Mouse (Mus musculus): ENCODE measurements at regions not wholly inside any gene's neighbourhood (a gene's known extent, or its start where the extent isn't known, plus 50 kb on each side); places are given as distances from the start of the nearest gene placed in this dataset.

DNA sequence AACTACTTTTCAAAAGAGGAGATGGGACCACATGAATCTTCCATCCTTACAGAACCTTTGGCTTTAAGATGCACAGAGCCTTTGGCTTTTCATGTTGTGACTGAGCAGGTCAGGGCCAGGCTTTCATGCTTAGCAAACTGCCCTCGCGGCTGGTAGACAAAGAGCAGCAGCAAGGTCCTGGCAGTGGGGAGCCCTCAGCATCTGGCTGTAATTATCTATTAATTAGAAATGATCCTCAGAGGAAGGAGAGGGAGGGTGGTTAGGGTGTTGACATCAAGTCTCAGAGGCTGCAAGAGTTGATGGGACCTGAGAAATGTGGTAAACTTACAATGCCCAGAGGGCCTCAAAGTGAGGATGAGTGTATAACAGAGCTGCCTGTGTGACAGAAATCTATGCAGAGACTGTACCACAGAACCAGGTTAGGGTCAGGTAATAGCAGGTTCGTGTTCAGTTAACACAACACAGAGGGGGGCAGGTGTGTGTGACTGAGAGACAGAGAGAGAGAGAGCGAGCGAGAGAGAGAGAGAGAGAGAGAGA lies 817.0 kb upstream of the Intu start:
- Histone ChIP-seq H3K4me1 (replicated peaks) (no peaks in the 10 kb centered on the region), H3K4me2 (no peak overlapping the region), H3K27ac (no peak overlapping the region), H3K36me3 (no peaks in the 10 kb centered on the region), H3K9me3 (replicated peaks) (no peaks in the 10 kb centered on the region), H3K9ac (no peak overlapping the region), H3K4me3 (replicated peaks) (no peak overlapping the region), H3K27me3 (no peaks in the 10 kb centered on the region)
- WGBS (ENCODE audit: insufficient replicate concordance) = 59% methylated on average over 5 of the region's 5 CpGs
- DNase-seq (no peak), ATAC-seq (ENCODE audit: low read depth) (no peak)

- Histone ChIP-seq H3K27me3 (no peaks in the 10 kb centered on the region), H3K4me2 (no peak overlapping the region), H3K4me3 (replicated peaks) (no peak overlapping the region), H3K27ac (no peak overlapping the region), H3K4me1 (replicated peaks) (no peaks in the 10 kb centered on the region), H3K9ac (no peak overlapping the region), H3K36me3 (no peaks in the 10 kb centered on the region), H3K9me3 (replicated peaks) (no peaks in the 10 kb centered on the region)
- no peak for DNase-seq
- WGBS (ENCODE audit: insufficient replicate concordance) = 61% methylated on average over 11 of the region's 11 CpGs
- ATAC-seq (ENCODE audit: low read depth) = no peak
Observed at GRCm38 (mm10) chr3:39718946-39719545, 812.0 kb upstream of the Intu start.

GRCm38 (mm10) chr3:39725755-39726154 lies 805.3 kb upstream of the Intu start:
- Histone ChIP-seq H3K27me3 (no peaks in the 10 kb centered on the region), H3K36me3 (no peaks in the 10 kb centered on the region), H3K4me1 (replicated peaks) (no peaks in the 10 kb centered on the region), H3K4me3 (replicated peaks) (no peak overlapping the region), H3K9ac (no peak overlapping the region), H3K27ac (no peak overlapping the region), H3K4me2 (no peak overlapping the region), H3K9me3 (replicated peaks) (no peaks in the 10 kb centered on the region)
- DNase-seq = no peak
- ATAC-seq (ENCODE audit: low read depth) = no peak
- WGBS (ENCODE audit: insufficient replicate concordance) = 58% methylated on average over 3 of the region's 3 CpGs

GRCm38 (mm10) chr3:39736639-39737038 lies 794.4 kb upstream of the Intu start:
- WGBS (ENCODE audit: insufficient replicate concordance) = 23% methylated on average over 1 of the region's 1 CpGs
- Histone ChIP-seq H3K4me2 (no peak overlapping the region), H3K9ac (no peak overlapping the region), H3K36me3 (no peaks in the 10 kb centered on the region), H3K9me3 (replicated peaks) (no peaks in the 10 kb centered on the region), H3K4me1 (replicated peaks) (no peaks in the 10 kb centered on the region), H3K4me3 (replicated peaks) (no peak overlapping the region), H3K27me3 (no peaks in the 10 kb centered on the region), H3K27ac (no peak overlapping the region)
- DNase-seq = no peak
- ATAC-seq (ENCODE audit: low read depth) = no peak

- 70% methylated on average over 2 of the region's 2 CpGs for WGBS (ENCODE audit: insufficient replicate concordance)
Observed at GRCm38 (mm10) chr3:39745947-39746346, 785.1 kb upstream of the Intu start.

DNA sequence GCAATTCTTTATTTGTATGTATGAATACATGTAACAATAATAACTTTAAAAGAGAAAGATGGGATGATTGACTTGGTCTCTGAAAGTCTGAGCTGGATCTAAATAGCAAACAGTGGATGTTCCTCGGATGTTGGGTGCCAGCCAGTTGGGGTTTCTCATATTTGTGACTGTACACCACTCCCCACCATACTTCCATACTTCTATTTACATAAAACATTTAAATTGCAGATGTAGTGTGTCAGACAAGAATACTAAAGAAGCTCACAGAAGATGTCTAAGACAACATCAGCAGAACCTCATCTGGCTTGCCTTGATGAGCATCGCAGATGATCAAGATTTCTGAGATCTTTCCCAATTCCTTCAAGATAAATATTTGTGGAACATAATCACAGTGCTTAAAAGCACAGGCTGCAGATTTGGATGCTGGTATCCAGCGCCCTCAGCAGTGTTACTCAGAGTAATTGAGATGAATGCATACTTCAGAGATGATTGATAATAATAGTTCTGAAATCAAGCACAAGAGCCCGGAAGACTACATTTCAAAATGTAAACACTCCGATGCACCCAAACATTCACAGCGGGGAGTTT lies 762.0 kb upstream of the Intu start:
- DNase-seq (no peak), ATAC-seq (ENCODE audit: low read depth) (no peak)
- Histone ChIP-seq H3K27ac (no peak overlapping the region), H3K9ac (no peak overlapping the region), H3K36me3 (no peaks in the 10 kb centered on the region), H3K27me3 (no peaks in the 10 kb centered on the region), H3K4me3 (replicated peaks) (no peak overlapping the region), H3K4me2 (no peak overlapping the region), H3K4me1 (replicated peaks) (no peaks in the 10 kb centered on the region), H3K9me3 (replicated peaks) (no peaks in the 10 kb centered on the region)
- 76% methylated on average over 6 of the region's 6 CpGs for WGBS (ENCODE audit: insufficient replicate concordance)

More at GRCm38 (mm10) chr3:39745947-39746346, 785.1 kb upstream of the Intu start:
- Histone ChIP-seq H3K4me2 (no peak overlapping the region), H3K9ac (no peak overlapping the region), H3K36me3 (no peaks in the 10 kb centered on the region), H3K27me3 (no peaks in the 10 kb centered on the region), H3K27ac (no peak overlapping the region), H3K4me1 (replicated peaks) (no peaks in the 10 kb centered on the region), H3K4me3 (replicated peaks) (no peak overlapping the region), H3K9me3 (replicated peaks) (no peaks in the 10 kb centered on the region)
- ATAC-seq (ENCODE audit: low read depth) (no peak), DNase-seq (no peak)

DNA sequence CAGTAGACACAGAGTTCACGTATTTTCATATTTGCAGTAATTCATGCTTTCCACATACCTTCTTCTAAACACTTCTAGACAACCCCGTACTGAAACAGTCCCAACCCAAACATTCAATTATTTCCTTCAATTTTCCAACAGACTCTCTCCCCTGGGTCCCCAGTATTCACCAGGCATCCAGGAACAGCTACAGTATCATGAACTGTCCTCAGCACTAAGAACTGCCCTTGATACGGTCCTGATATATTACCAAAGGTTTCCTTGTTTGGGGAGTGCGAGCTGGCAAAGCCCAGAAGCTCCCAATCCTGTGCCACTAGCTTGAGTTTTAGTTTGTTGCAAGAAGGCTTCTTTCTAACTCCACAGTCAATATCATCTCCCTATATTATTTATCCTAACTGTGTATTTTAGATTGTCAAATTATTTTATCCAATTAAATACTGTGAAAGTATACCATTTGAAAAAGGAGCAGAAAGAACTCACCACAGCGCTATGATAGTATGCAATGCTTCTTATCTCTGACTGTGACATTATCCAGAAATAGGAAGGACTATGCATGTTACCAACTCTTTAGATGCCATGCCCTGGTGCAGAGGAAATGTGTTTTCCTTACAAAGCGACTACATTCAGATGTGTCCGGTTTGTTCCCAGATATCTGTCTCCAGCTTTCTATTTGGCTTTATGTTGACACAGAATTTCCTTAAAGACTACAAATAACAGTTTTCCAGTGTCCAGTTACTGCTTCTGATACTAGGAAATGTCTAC lies 754.6 kb upstream of the Intu start:
- no peaks in the 10 kb centered on the region for H3K4me1 ChIP-seq (replicated peaks)
- H3K4me3 ChIP-seq (replicated peaks) = no peak overlapping the region
- DNase-seq (no peak), ATAC-seq (ENCODE audit: low read depth) (no peak)
- no peak overlapping the region for H3K27ac ChIP-seq
- 61% methylated on average over 7 of the region's 7 CpGs for WGBS (ENCODE audit: insufficient replicate concordance)
- no peak overlapping the region for H3K9ac ChIP-seq
- no peaks in the 10 kb centered on the region for H3K36me3 ChIP-seq
- H3K4me2 ChIP-seq = no peak overlapping the region
- no peaks in the 10 kb centered on the region for H3K27me3 ChIP-seq
- no peaks in the 10 kb centered on the region for H3K9me3 ChIP-seq (replicated peaks)

- no peak overlapping the region for H3K4me2 ChIP-seq
- no peak for ATAC-seq (ENCODE audit: low read depth)
Observed at GRCm38 (mm10) chr3:39779690-39780218, 751.3 kb upstream of the Intu start.

GRCm38 (mm10) chr3:39780270-39780669 lies 750.8 kb upstream of the Intu start:
- Histone ChIP-seq H3K4me3 (replicated peaks) (no peak overlapping the region), H3K27me3 (no peaks in the 10 kb centered on the region), H3K9ac (no peak overlapping the region), H3K9me3 (replicated peaks) (no peaks in the 10 kb centered on the region), H3K36me3 (no peaks in the 10 kb centered on the region), H3K4me1 (replicated peaks) (no peaks in the 10 kb centered on the region), H3K27ac (no peak overlapping the region), H3K4me2 (no peak overlapping the region)
- DNase-seq (no peak), ATAC-seq (ENCODE audit: low read depth) (no peak)
- 67% methylated on average over 5 of the region's 5 CpGs for WGBS (ENCODE audit: insufficient replicate concordance)

More at GRCm38 (mm10) chr3:39779690-39780218, 751.3 kb upstream of the Intu start:
- Histone ChIP-seq H3K9me3 (replicated peaks) (no peaks in the 10 kb centered on the region), H3K36me3 (no peaks in the 10 kb centered on the region), H3K27ac (no peak overlapping the region), H3K9ac (no peak overlapping the region), H3K4me3 (replicated peaks) (no peak overlapping the region), H3K27me3 (no peaks in the 10 kb centered on the region), H3K4me1 (replicated peaks) (no peaks in the 10 kb centered on the region)
- 48% methylated on average over 6 of the region's 6 CpGs for WGBS (ENCODE audit: insufficient replicate concordance)
- DNase-seq = no peak

GRCm38 (mm10) chr3:39784901-39785300 lies 746.2 kb upstream of the Intu start:
- no peak overlapping the region for H3K27ac ChIP-seq
- no peaks in the 10 kb centered on the region for H3K36me3 ChIP-seq
- no peak overlapping the region for H3K4me2 ChIP-seq
- H3K27me3 ChIP-seq = no peaks in the 10 kb centered on the region
- no peaks in the 10 kb centered on the region for H3K9me3 ChIP-seq (replicated peaks)
- DNase-seq (no peak), ATAC-seq (ENCODE audit: low read depth) (no peak)
- no peak overlapping the region for H3K9ac ChIP-seq
- H3K4me1 ChIP-seq (replicated peaks) = no peaks in the 10 kb centered on the region
- H3K4me3 ChIP-seq (replicated peaks) = no peak overlapping the region
- 58% methylated on average over 2 of the region's 2 CpGs for WGBS (ENCODE audit: insufficient replicate concordance)

- Histone ChIP-seq H3K4me1 (replicated peaks) (no peaks in the 10 kb centered on the region), H3K4me2 (no peak overlapping the region), H3K27me3 (no peaks in the 10 kb centered on the region), H3K27ac (no peak overlapping the region), H3K4me3 (replicated peaks) (no peak overlapping the region), H3K36me3 (no peaks in the 10 kb centered on the region), H3K9ac (no peak overlapping the region), H3K9me3 (replicated peaks) (no peaks in the 10 kb centered on the region)
- DNase-seq (no peak), ATAC-seq (ENCODE audit: low read depth) (no peak)
- 68% methylated on average over 1 of the region's 1 CpGs for WGBS (ENCODE audit: insufficient replicate concordance)
Observed at GRCm38 (mm10) chr3:39809586-39809985, 721.5 kb upstream of the Intu start.

All from liver, embryonic 13.5 days (tissue).